Mouse (Mus musculus): ENCODE data around the gene Rras2.

The Rras2 gene

DNA sequence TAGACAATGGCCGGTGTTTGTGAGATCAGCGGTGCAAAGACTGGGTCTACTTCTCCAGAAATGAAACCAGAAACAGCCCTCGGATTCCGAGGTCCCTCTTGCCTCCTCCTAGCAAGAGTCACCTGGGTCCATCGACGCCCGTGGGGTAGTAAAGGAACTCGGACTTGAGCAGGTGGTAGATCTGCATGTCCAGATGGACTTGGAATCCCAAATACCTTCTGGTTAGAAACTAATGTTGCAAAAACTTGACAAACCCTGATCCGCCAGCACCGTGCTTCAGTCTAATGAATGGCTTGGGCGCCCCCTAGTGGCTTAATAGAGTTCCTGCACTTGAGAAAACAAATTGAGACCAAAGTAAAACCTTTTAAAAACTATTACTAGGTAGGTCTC lies 96.9 kb downstream of the Rras2 start:
- DNase-seq, result peak; percentile 83 to 88

DNA sequence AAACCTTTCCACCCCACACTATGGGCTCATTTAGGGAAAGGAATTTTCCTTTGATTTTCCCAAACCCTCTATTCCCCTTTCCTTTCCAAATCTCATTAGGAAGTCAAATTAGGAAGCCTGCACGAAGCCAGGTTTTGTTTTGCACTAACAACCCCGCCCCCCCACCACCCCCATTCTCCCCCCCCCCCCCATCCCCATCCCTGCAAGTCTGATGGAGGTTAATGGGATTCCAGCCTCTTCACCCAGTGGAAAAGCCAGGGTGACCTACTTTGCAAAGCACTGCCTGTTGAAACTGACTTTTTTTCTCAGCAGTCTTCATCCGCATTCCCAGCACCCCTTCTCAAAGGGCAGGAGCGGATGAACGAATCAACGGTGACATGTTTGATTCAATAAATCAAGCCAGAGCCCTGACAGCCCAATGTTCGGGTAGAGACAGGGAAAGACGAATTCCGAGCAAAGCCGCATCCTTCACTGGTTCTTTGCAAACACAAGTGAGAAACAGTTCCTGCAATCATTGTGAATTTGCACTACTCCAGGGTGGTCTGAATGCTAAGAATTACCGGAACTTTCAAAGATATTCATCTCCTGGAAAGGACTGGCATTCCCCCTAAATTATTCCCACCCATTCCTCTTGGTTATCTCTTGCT lies 97.4 kb downstream of the Rras2 start:
- peak in 1 of 2 experiments; percentile 41 for DNase-seq

DNA sequence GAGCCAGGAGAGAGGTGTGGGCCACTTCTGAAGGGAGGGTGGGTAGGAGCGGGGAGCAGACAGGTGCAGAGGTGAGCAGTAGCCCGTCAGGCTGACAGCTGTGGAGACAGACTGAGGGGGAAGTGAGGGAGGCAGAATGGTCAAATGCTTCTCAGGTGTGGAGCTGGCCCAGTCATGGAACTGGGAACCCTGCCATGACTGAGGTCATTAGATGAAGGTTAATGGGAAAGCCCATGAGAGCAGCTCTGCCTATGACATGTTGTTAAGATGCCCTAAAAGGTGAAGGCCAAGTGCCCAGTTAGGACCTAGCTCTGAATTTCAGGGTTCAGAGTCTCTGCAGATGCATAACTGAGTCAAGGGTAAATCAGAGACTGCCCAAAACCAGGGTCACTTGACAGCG lies 98.7 kb downstream of the Rras2 start:
- peak in 1 of 2 experiments; percentile 49 for DNase-seq

DNA sequence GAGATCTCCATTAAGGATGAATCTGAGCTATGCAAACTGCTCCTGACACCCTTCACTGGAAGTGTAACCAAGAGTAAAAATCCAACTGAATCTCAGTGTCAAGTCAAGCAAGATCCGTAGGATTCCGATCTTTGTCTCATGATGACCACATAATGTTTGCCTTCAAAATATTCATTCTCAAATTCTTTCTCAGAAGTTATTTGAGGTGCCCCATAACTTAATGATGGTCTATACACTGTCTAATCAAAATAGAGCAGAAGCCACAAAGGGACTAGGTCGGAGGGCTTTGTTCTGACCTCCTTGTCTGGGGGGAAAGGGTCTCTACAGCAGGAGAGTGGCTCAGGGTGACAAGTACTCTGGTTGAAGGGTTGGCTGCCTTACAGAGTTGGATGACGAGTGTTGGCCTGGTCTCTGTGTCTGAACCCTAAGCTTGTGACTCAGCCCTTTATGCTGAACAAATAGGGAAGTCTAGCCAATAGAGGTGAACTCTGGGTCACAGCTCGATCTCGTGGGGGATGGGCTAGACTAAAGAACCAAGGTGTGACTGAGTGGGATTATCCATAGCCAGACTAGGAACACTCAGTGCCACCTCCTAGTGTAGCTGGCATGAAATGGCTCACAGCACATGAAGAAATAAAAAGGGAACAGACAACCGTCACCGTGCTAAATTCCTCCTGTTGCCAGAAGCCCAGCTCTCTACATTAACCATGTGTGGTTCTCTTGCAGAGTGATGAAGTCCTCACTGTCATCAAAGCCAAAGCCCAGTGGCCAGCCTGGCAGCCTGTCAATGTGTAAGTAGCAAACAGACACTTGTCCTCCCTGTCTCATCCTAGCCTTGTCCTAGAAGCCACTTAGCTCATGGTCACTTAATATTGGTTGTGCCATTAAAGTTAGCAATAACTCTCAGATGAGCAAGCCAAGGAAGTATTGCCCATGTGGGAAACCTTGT lies 101.3 kb downstream of the Rras2 start:
- peak in 1 of 2 experiments; percentile 39 for DNase-seq

DNA sequence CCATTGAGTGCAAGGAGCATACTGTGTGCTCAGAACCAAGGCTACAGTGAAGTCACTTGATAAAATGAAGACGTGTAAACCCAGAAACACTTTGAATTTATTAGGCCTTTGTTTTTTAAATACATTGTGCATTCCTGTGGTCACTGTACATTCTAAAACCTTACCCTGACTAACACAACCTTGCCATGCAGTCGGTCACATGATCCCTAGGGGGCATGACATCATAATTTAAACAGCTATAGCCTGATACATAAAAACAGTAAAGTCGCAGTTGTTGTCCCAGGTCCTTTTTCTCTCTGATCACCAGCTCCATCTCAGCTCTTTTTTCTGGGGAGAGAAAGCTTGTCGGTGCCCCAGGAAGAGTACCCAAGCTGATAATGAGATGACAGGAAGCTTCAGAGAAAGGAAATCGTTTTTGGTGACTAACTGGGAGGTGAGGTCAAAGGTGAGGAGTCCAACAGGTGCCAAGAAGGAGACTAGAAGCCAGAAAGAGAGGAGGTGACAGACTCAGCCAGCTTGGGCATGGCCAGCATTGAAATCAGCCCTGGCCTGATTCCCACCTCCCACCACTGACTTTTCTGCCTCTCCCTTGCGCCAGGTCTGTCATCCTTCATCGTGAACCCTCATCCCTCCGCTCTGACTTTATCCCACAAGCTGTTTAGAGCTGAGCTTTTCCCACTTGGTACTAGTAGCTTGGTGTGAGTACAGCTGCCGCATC lies 105.7 kb downstream of the Rras2 start:
- DNase-seq, result no peak

DNA sequence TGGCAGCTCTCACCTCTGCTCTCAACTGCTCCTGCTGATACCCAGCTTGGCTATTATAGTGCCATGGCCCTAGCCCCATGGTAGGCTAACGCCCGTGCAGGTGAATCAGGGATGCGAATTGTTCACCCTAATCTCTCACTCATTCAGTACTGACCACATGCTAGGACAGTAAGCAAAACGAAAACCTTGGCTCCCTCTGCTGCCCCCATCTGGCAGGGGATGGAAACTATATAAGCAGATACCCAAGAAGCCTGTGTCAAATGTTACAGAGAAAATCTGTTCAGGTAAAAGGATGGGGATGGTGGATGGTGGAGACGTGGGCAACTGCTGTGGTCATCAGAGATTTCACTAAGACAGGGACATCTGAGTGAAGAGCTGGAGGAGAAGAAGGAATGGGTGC lies 110.0 kb downstream of the Rras2 start:
- peak; percentile 11 to 59 for DNase-seq

DNA sequence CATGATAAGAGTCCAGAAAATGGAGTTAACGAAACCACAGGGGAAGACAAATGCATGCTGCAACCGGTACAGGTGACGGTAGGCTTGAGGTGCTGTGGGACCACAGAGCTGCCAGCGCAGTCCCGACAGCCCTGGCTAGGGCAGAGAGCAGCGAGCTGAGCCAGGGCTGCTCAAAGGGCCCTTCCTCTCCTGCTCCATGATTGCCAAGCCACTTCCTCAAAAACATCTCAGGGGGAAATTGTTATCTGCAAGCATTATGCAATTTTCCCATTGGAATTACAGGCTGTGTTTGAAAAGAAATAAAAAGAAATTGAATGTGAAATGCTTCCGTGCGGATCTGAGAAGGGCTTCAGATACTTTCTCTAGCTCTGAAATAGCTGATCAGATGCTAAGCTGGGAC lies 111.1 kb downstream of the Rras2 start:
- DNase-seq, result no peak

DNA sequence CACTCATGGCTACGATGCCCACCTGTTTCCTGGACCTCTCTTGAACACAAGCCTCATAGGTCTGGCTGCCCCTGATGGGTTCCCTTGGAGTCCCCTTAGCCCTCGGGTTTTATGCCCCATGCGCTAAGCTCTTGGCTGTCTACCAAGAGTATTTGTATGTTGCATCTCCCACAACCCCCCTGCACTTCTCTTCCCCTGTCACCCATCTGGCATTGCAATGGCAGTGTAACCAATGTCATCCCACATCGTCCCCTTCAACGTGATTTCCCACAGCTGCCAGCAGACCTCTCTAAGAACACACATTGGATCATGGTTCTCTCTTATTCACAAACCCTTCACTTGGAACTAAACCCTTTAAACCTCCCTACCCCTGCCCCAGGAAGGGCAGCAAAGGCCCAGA lies 112.1 kb downstream of the Rras2 start:
- no peak for DNase-seq

DNA sequence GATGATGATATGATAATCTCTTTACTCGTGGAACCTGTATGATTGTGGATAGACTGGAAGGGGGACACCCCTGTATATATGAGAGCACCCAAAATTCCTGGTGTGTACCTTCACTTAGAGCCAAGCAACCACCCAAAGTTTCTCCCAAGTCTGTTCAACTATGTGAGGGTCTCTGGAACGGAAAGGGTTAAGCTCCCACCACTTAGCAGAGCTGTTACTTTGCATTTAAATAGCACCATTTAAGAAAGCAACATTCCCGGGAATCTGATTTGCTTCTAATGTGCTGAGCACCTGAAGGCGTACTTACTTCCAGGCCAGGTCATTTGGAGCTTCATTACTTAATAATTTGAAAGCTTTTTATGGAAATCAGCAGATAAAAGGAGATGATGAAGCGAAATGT lies 113.4 kb downstream of the Rras2 start:
- DNase-seq, result no peak

DNA sequence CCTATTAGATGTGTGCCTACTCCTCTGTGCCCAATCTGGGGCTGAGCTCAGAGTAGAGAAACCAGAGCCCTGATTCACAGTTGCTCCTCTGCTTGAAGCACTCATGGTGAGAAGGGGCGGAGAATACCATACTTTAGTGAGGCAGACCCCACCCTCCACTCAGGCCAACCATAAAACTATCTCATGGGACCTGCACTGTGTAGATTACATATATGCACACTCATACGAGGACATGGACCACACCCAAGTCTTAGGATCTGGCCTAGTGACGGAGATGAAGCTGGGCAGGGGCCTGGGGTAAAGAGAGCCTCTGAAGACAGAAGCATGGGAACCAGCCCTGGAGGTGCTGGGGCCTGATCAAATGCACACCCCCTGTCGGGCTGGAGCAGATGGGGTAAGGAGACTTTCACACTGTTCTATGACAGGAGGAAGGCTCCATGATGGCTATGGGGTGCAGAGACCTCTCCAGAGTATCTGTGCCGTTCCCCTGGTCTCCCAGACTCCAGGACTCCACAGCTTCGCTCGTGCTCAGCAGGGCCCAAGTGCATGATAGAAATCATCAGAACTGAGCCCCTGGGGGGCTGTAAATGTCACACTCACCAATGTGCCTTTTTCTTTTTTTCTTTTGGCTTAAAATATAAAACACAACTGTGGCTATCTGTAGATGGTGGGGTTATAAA lies 119.8 kb downstream of the Rras2 start:
- DNase-seq, result no peak

Measured in cerebellum, postnatal 25 days (tissue).